Mouse (Mus musculus) stomach, adult 2 months (tissue): ENCODE results near the gene Cited1. TPM values are rescaled to one million over a fixed set of nuclear protein-coding genes. Genes with fewer than 3 reads are reported as not detected.

Experiments used
- polyA plus RNA-seq: library from polyadenylated mRNA; depleted of rRNA; stranded (reverse); fragments of >200 nt; gene quantifications from 2 replicates; pipeline ENCODE4 v1.2.3, GENCODE M21; 2012; rRNA removed

Gene Cited1
- polyA plus RNA-seq, result 0.54 and 0.84 TPM in 2 replicates

GRCm38 (mm10) chrX:102251937-102252860 is at the start of gene Cited1:
Cited1 (minus strand) TSS chrX:102252181.

Other genes starting within 250 kb of the Cited1 start
- gene Rtl5, start 180.9 kb downstream of the Cited1 start, polyA plus RNA-seq, result 1.2 and 1.7 TPM in 2 replicates
- 0.32 TPM in 1 of 2 replicates, not detected in the other for gene Pin4, start 132.7 kb downstream of the Cited1 start, polyA plus RNA-seq
- 0.03 and 0.12 TPM in 2 replicates for gene Ercc6l, start 95.1 kb downstream of the Cited1 start, polyA plus RNA-seq
- gene Rps4x, start 62.8 kb downstream of the Cited1 start, polyA plus RNA-seq, result 30.0 and 50.1 TPM in 2 replicates